Mouse (Mus musculus): ENCODE results near the gene Arrdc2. TPM values are rescaled to one million over a fixed set of nuclear protein-coding genes. Genes with fewer than 3 reads are reported as not detected.
"Not testable (repeated sequence)": the region's sequence is repeated elsewhere in the genome, so short reads cannot be mapped to it uniquely, and the experiment has no call there.

Gene Arrdc2
- total RNA-seq, 4 experiments from 2014 or later: 38.9 to 177 (median 68.9) TPM

GRCm38 (mm10) chr8:70841147-70842072, 1.9 kb upstream of the Arrdc2 start:
- peak; percentile 86 to 88 for DNase-seq (ENCODE audit: low spot score in 2 of 2)

DNA sequence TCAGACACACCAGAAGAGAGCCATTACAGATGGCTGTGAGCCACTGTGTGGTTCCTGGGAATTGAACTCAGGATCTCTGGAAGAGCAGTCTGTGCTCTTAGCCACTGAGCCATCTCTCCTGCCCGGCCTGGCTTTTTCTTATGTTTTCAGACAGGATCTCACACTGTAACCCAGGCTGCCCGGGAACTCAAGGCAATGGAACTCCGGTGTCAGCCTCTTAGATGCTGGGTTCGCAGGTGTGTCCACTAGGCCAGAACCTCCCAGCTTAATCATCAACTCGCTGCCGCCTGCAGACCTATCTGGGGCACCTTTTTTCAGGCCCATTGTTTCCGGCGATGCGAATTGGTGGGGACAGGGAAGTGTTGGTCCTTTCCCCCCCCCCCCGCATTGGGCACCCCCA, 1.1 kb upstream of the Arrdc2 start:
- DNase-seq (ENCODE audit: low spot score in 2 of 2): no peak

DNA sequence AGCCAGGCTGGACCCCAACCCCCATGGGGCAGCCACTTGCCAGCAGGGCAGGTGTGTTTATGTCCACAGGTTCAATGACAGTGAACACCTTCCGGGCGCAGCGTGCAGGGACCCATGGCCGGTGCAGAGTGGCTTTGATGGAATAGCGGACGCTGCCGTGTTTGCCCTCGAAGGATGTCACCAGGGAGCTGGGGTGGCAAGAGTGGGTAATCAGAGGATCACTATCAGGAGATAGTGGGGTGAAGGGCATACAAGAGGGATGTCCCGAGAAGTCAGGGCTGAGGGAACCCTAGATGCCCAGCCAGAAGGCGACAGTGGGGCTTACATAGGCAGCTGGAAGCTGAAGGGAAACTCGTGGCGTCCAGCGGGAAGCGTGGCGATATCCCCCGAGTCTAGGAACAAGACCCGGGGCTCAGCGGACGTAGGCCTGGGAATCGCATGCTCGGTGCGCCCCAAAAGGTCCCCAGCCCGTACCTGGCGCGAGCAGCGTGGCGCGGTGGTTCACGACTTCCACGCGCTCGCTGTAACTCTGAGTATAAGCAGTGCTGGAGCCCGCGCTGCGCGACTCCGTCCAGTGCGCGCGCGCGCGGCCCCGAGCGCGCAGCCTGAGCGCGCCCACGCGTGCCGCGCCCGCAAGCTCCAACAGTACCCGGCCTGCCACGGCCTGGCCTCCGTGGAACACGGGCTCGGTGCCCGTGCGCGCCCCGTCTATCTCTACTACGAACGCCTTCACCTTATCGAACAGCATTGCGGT, 689 bp downstream of the Arrdc2 start:
- no peak for DNase-seq (ENCODE audit: low spot score in 2 of 2)

DNA sequence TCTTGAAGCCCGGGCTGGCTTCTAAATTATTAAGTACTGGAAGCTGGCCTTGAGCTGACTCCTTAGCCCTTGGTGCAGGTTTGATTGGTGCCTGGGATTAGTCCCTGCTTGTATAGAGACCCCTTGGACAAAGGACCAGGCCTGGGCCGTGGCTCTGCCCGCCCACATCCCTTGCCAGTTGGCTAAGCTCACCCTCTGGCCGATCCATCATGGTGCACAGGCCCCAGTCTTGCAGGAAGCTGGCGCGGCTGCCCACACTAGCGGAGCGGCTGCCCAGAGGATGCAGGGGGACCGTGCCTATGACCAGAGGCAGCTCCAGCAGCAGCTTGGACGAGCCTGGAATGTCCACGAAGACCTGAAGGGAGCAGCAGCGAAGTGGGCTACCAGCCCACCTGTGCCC, 2.9 kb downstream of the Arrdc2 start:
- no peak for DNase-seq (ENCODE audit: low spot score in 2 of 2)

DNA sequence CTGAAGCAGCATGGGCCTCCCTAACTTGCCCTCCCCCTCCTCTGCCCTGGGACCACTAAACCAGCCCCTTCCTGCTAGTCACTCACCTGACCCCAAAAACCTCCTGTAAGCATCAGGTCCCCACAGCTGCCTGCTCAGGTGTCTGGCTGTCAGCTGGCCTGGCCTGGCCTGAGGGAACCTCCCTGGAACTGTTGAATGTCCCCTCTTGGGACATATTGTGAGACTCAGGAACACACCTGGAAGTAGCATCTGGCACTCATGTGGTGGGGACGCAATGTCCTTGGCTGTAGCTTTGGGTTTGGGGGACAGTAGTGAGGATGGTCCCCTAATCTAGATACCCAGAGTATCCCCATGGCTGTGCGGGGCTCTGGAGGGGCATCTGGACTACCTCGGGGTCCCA, 5.4 kb downstream of the Arrdc2 start:
- peak in 1 of 2 experiments; percentile 54 for DNase-seq (ENCODE audit: low spot score in 2 of 2)

GRCm38 (mm10) chr8:70833520-70833919, 6.0 kb downstream of the Arrdc2 start:
- peak; percentile 89 to 93 for DNase-seq (ENCODE audit: low spot score in 2 of 2)

- DNase-seq (ENCODE audit: low spot score in 2 of 2): no peak
Measured at GRCm38 (mm10) chr8:70833018-70833482, 6.5 kb downstream of the Arrdc2 start.

GRCm38 (mm10) chr8:70832371-70832770, 7.1 kb downstream of the Arrdc2 start:
- DNase-seq (ENCODE audit: low spot score in 2 of 2): peak in 1 of 2 experiments; percentile 53

GRCm38 (mm10) chr8:70831517-70831916, 8.0 kb downstream of the Arrdc2 start:
- DNase-seq (ENCODE audit: low spot score in 2 of 2): peak; percentile 62 to 85

DNA sequence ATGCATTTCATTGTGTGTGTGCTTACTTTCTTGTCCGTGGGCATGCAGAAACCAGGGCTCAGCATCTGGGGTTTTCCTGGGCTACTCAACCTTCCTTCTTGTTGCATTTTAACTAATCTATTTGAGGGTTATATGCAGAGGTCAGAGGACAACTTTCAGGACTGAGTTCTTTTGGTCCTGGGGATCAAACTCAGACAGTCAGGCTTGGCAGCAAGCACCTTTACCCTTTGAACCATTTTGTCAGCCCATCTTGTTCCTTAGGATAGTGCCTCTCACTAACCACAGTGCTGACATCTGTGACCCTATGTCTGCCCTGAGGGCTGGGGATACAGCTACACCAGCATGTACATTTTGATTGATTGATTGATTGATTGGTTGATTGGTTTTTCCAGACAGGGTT, 11.7 kb downstream of the Arrdc2 start:
- DNase-seq (ENCODE audit: low spot score in 2 of 2): no peak

DNA sequence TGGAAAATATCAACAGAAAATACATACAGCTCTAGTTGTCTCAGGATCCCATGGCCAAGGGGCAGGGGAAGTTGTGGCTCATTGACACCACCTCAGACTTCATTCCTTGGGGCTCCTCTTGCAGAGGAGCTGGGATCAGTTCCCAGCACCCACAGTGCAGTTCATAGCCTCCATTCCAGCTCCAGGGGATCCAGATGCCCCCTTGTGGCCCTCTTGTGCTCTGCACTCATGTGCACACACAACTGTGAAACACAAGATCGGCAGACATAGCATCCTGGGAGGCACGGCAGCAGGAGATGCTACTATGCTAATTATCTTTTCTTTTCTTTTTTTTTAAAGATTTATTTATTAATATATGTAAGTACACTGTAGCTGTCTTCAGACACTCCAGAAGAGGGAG, 12.5 kb downstream of the Arrdc2 start:
- no peak for DNase-seq (ENCODE audit: low spot score in 2 of 2)

- DNase-seq (ENCODE audit: low spot score in 2 of 2): peak in 1 of 2 experiments; percentile 39
Measured at GRCm38 (mm10) chr8:70825816-70826215, 13.7 kb downstream of the Arrdc2 start.

- no peak for DNase-seq (ENCODE audit: low spot score in 2 of 2)
Measured at GRCm38 (mm10) chr8:70823802-70824201, 15.7 kb downstream of the Arrdc2 start.

GRCm38 (mm10) chr8:70822594-70822993, 16.9 kb downstream of the Arrdc2 start:
- not testable (repeated sequence) for DNase-seq (ENCODE audit: low spot score in 2 of 2)

DNA sequence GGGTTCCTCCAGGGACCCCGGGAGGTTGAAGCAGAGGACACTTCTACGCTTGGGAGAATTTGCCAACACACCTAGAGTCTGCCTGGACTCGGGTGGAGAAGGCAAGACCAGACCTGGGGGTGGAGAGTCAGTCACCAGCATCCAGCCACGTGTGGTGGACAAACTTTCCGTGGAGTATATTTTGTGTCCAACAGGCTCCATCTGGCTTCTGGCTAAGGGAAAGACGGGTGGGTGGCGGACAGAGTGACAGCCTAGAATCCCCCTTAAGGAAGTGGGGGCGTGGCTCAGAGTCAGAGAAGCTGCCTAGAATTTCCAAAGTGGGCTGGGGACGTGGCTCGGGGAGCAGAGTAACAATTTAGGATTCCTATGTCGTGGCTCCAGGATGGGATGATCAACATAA, 17.5 kb downstream of the Arrdc2 start:
- DNase-seq (ENCODE audit: low spot score in 2 of 2): no peak

DNA sequence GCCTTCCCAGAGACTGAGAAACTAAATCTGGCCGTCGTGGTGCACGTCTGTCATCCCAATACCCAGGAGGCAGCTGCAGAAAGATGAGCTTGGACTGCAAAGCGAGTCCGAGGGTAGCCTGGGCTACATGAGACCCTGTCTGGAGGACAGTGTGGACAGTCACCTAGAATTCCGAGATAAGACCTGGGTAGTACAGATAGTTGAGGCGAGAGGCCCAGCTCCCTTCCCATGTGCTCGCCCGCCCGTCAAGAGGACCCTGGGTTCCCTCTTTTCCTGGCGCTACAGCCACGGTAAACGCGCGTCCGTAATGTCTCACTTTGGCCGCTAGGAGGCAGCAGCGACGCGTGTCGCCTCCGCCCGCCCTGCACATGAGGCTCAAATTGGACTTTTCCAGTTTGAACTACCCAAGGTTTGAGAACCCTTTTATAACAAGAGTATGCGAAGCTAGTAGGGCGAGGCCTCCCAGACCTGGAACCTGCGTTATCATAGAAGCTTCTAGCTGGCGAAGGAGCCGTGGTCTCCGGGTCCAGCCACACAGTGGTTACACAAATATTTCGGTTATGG, 18.0 kb downstream of the Arrdc2 start:
- DNase-seq (ENCODE audit: low spot score in 2 of 2): peak in 1 of 2 experiments; percentile 45

GRCm38 (mm10) chr8:70820101-70820935, 19.2 kb downstream of the Arrdc2 start:
- DNase-seq (ENCODE audit: low spot score in 2 of 2): peak in 1 of 2 experiments; percentile 57

DNA sequence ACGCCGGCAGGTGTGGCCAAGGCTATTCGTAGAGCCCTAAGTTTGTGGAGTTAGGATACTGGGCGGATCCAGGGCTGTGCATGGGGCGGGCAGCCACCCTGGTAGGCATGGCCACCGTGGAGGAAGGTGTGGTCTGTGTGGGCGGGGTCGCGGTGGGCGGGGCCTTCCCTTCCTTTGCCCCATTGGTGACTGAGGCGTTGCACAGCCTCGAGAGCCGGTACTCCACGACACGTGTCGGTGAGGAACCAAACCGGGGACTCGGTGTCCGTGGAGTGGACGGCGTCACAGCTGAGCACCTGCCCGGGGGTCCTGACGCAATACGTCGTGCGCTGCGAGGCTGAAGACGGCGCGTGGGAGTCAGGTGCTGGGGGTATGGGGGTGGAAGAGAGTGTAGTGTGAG, 22.8 kb downstream of the Arrdc2 start:
- DNase-seq (ENCODE audit: low spot score in 2 of 2): no peak

- no peak for DNase-seq (ENCODE audit: low spot score in 2 of 2)
Measured at GRCm38 (mm10) chr8:70812885-70813284, 26.6 kb downstream of the Arrdc2 start.

GRCm38 (mm10) chr8:70812055-70812454, 27.5 kb downstream of the Arrdc2 start:
- no peak for DNase-seq (ENCODE audit: low spot score in 2 of 2)
